Mouse (Mus musculus) heart, embryonic 11.5 days (tissue): ENCODE measurements around the gene Tpp1. TPM values are rescaled to one million over a fixed set of nuclear protein-coding genes. Genes with fewer than 3 reads are reported as not detected.

ENCODE experiments used
- polyA plus RNA-seq: library from polyadenylated mRNA; unstranded; fragments of >200 nt; fragmentation: Nextera tagmentation; extraction: Ambion mirVana; gene quantifications from 2 replicates; pipeline ENCODE4 v1.2.1, GENCODE M21; 2014

Tpp1 gene
- polyA plus RNA-seq, 1 experiment from 2014 or later, result 85.8 TPM

Other genes with a start within 250 kb of the Tpp1 start
- 53.8 and 62.2 TPM in 2 replicates for gene Smpd1, start 197.9 kb downstream of the Tpp1 start, polyA plus RNA-seq
- 43.5 and 49.7 TPM in 2 replicates for gene Apbb1, start 170.6 kb downstream of the Tpp1 start, polyA plus RNA-seq
- 0.76 and 1.4 TPM in 2 replicates for gene Hpx, start 152.1 kb downstream of the Tpp1 start, polyA plus RNA-seq
- gene Trim3, start 118.7 kb downstream of the Tpp1 start, polyA plus RNA-seq, result 20.2 and 23.7 TPM in 2 replicates
- gene Timm10b, start 112.2 kb downstream of the Tpp1 start, polyA plus RNA-seq, result 151 and 160 TPM in 2 replicates
- 48.5 and 57.3 TPM in 2 replicates for gene Arfip2, start 111.8 kb downstream of the Tpp1 start, polyA plus RNA-seq
- gene Gm45799, start 111.7 kb downstream of the Tpp1 start, polyA plus RNA-seq, result 30.2 and 39.0 TPM in 2 replicates
- 0.87 and 1.1 TPM in 2 replicates for gene Dnhd1, start 101.4 kb downstream of the Tpp1 start, polyA plus RNA-seq
- gene Ilk, start 15.6 kb downstream of the Tpp1 start, polyA plus RNA-seq, result 411 and 451 TPM in 2 replicates
- 29.2 and 32.0 TPM in 2 replicates for gene Rrp8, start 14.8 kb downstream of the Tpp1 start, polyA plus RNA-seq
- 152 and 161 TPM in 2 replicates for gene Taf10, start 7.9 kb downstream of the Tpp1 start, polyA plus RNA-seq
- gene Dchs1, start 35.4 kb upstream of the Tpp1 start, polyA plus RNA-seq, result 7.6 TPM in 2 replicates
- 266 and 273 TPM in 2 replicates for gene Mrpl17, start 58.9 kb upstream of the Tpp1 start, polyA plus RNA-seq
- gene Gm4070, start 201.7 kb upstream of the Tpp1 start, polyA plus RNA-seq, result 0.17 and 0.31 TPM in 2 replicates